Mouse (Mus musculus): ENCODE measurements around the gene A530016L24Rik. TPM values are rescaled to one million over a fixed set of nuclear protein-coding genes. Genes with fewer than 3 reads are reported as not detected.

A530016L24Rik gene
- polyA plus RNA-seq (2017; shearing (Covaris generic)): 0.21 TPM

DNA sequence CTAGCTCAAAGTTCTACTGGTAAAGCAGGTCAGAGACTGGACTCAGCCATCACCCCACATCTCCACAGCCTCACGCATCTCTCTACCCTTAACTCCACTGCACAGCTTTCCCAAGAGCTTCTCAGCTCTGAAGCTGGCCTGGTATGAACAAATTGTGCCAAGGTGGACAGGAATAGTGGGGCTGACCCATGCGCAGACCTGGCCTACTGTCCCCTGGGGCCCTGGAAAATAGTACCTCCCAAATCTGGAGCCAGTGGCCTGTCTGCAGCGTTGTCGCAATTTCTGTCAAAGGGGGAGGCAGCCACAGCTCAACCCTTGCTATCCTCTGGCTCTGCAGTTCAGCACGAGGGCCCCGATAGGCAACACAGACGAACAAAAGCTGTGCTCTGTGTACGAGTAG is at the start of gene A530016L24Rik:
Gene A530016L24Rik, plus strand, starts transcription at position 315 of the 400 bp plus-strand sequence.

DNA sequence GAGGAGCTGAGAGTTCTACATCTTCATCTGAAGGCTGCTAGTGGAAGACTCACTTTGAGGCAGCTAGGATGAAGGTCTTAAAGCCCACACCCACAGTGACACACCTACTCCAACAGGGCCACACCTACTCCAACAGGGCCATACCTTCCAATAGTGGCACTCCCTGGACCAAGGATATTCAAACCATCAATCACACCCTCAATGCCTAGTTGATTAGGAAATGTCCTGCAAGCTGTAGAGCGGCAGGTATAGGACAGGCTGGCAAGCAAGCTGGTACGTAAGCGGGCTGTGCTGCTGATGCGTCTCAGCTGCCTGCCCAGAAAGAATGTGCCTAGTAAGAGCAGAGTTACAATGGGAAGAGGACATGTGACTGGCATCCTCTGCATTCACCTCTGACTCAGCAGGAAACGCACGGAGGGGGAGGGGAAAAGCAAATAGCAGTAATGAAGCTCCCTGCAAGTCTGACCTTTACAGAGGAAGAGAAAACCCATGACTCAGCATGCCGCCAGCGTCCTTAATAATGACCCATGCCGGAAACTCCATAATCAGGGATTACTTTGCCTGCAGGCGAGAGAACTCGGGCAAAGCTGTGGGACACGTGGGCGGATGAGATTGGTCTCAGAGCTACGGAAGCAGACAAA is 27.6 kb downstream of the A530016L24Rik start, which contains the start of gene Tmem179:
Gene Tmem179, minus strand, starts transcription at position 51 of the 641 bp plus-strand sequence.

Other genes with a start within 250 kb of the A530016L24Rik start
- gene Tmem179, start 27.3 kb downstream of the A530016L24Rik start, polyA plus RNA-seq (2017; shearing (Covaris generic)): 0.57 TPM
- gene Inf2, start 99.3 kb downstream of the A530016L24Rik start, polyA plus RNA-seq (2017; shearing (Covaris generic)): 61.0 TPM
- 1.7 TPM for gene Adssl1, start 130.6 kb downstream of the A530016L24Rik start, polyA plus RNA-seq (2017; shearing (Covaris generic))
- gene Siva1, start 155.2 kb downstream of the A530016L24Rik start, polyA plus RNA-seq (2017; shearing (Covaris generic)): 28.5 TPM
- 133 TPM for gene Akt1, start 185.4 kb downstream of the A530016L24Rik start, polyA plus RNA-seq (2017; shearing (Covaris generic))
- gene Zbtb42, start 189.4 kb downstream of the A530016L24Rik start, polyA plus RNA-seq (2017; shearing (Covaris generic)): 5.2 TPM
- gene Cep170b, start 231.0 kb downstream of the A530016L24Rik start, polyA plus RNA-seq (2017; shearing (Covaris generic)): 17.1 TPM